Mouse (Mus musculus) megakaryocyte, embryonic 14.5 days (primary cell): ENCODE measurements around the gene Nlrp14.

Experiments used
- FLI1 ChIP-seq: IDR thresholded peaks from 2 replicates; pipeline ENCODE4 v1.6.1; 2012; ENCODE audit warnings: low read length, inconsistent platforms, mixed read lengths
- GATA1 ChIP-seq: IDR thresholded peaks from 3 replicates; pipeline ENCODE4 v1.6.1; 2012; ENCODE audit warnings: mixed read lengths, low read length, inconsistent platforms, borderline replicate concordance

DNA sequence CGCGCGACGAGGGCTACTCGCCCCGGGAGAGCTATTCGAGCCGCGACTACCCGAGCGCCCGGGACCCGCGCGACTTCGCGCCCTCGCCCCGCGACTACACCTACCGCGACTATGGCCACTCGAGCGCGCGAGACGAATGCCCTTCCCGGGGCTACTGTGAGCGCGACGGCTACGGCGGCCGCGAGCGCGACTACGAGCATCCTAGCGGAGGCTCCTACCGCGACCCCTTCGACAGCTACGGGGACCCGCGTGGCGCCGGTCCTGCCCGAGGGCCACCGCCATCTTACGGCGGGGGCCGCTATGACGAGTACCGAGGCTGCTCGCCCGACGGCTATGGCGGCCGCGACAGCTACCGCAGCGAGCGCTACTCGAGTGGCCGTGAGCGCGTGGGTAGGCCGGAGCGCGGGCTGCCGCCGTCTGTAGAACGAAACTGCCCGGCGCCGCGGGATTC is 43.4 kb downstream of the Nlrp14 start:
- TF ChIP-seq GATA1 (no peak), FLI1 (no peak)
